Mouse (Mus musculus) midbrain, postnatal 0 days (tissue): ENCODE results near the gene Med19. TPM values are rescaled to one million over a fixed set of nuclear protein-coding genes. Genes with fewer than 3 reads are reported as not detected.
A peak's percentile ranks its signal among the peaks of the same experiment; 100 is the strongest.

Experiments
- ATAC-seq: fragments of 200-750 bp; cut with Nextera tagmentation; 2 replicates; pipeline ENCODE4 v1.8.0; 2017; ENCODE audit warnings: moderate number of reproducible peaks, mild to moderate bottlenecking, moderate TSS enrichment, moderate library complexity; ENCODE audit not compliant: low FRiP score
- DNase-seq: peaks from one replicate; pipeline ENCODE4 v3.0.0-alpha.2; 2015; ENCODE audit warnings: low spot score
- H3K27ac ChIP-seq: fragments of 300-500 bp; sonication (generic); 2 replicates; pipeline ENCODE4 v1.5.1; 2014; ENCODE audit warnings: low read depth, mild to moderate bottlenecking, low read length, mixed read lengths
- H3K27me3 ChIP-seq: fragments of 300-500 bp; sonication (generic); 2 replicates; pipeline ENCODE4 v1.6.1; 2014; ENCODE audit warnings: low read length, control low read depth, mixed read lengths; ENCODE audit not compliant: insufficient read depth
- H3K36me3 ChIP-seq: fragments of 300-500 bp; sonication (generic); 2 replicates; pipeline ENCODE4 v1.6.1; 2014; ENCODE audit warnings: low read length, control low read depth, mixed read lengths; ENCODE audit not compliant: insufficient read depth
- H3K4me1 ChIP-seq: fragments of 300-500 bp; sonication (generic); 2 replicates; pipeline ENCODE4 v1.6.1; 2014; ENCODE audit warnings: mild to moderate bottlenecking, control low read depth, antibody characterized with exemption, low read length, mixed read lengths; ENCODE audit not compliant: insufficient read depth
- H3K4me2 ChIP-seq: fragments of 300-500 bp; sonication (generic); 2 replicates; pipeline ENCODE4 v1.6.1; 2014; ENCODE audit warnings: low read depth, mild to moderate bottlenecking, low read length, mixed read lengths; ENCODE audit not compliant: poor library complexity, severe bottlenecking
- H3K4me3 ChIP-seq: fragments of 300-500 bp; sonication (generic); 2 replicates; pipeline ENCODE4 v1.5.1; 2014; ENCODE audit warnings: low read depth, mild to moderate bottlenecking, low read length, moderate library complexity
- H3K9ac ChIP-seq: fragments of 300-500 bp; sonication (generic); replicated peaks from 2 replicates; pipeline ENCODE4 v1.6.1; 2014; ENCODE audit warnings: mild to moderate bottlenecking, low read length, moderate library complexity, mixed read lengths; ENCODE audit not compliant: poor library complexity, severe bottlenecking
- H3K9me3 ChIP-seq: fragments of 300-500 bp; sonication (generic); 2 replicates; pipeline ENCODE4 v1.6.1; 2016; ENCODE audit warnings: low read length, control low read depth
- CTCF ChIP-seq: IDR thresholded peaks from 2 replicates; pipeline ENCODE4 v1.5.1; 2016; ENCODE audit warnings: antibody characterized with exemption, mild to moderate bottlenecking
- WGBS: fragments of 180-500 bp; shearing (Covaris S2); extraction: QIAGEN DNeasy Blood & Tissue Kit; methylation state at CpG from one replicate; pipeline ENCODE4 v1.1.7; 2014; 5-methylcytosine and 5-hydroxymethylcytosine counted together
- polyA plus RNA-seq: library from polyadenylated mRNA; unstranded; fragments of >200 nt; fragmentation: Nextera tagmentation; extraction: Ambion mirVana; gene quantifications from 2 replicates; pipeline ENCODE4 v1.2.1, GENCODE M21; 2015
- total RNA-seq: library from RNA; depleted of rRNA; stranded (reverse); fragments of >200 nt; gene quantifications from 2 replicates; pipeline ENCODE4 v1.2.3, GENCODE M21; 2014; rRNA removed

Med19 gene
- total RNA-seq (43.0 and 45.3 TPM in 2 replicates), polyA plus RNA-seq (47.4 and 49.5 TPM in 2 replicates)

DNA sequence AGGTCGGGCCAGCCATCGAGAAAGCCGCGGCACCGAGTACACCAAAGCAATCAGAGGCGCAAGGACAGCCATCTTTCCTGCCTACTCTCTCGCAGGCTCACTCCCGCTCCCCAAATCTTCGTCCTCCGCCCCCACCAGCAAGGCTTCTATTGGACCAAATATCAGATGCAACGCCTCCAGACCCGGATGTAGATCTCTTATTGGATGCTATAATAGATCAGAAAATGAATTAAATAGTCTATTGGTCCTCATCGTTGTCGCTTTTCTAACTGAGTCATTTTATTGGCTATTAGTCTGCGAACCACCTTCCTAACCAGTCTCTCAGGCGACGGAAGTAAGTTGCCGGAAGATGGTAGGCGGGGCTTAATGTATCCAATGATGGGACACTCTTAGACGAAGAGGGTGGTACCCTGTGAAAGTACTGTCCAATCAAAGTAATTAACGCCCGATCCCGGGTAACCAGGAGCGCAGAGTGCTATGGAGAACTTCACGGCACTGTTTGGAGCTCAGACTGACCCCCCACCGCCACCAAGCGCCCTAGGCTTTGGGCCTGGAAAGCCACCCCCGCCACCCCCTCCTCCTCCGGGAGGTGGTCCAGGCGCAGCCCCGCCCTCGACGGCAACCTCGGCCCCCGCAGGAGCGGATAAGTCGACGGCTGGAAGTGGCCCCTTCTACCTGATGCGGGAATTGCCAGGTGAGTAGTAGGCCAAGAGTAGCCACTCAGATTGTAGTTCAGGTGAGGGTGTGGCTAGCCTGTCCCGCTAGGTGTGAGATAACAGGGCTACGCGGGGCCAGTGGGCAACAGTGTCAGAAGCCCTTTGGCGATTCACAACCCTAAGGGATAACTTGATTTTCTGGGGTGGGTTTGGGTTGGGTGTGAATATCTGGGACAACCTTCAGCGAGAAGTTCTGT, at the start of gene Med19, which contains the start of gene Gm28635:
TSS of gene Med19 (plus strand) at position 435 of the 913 bp plus-strand sequence.
TSS of gene Gm28635 (minus strand) at position 74 of the 913 bp plus-strand sequence.
- WGBS: under 1% methylated on average over 44 of the region's 44 CpGs
- Histone ChIP-seq H3K9ac (peak within 1 kb of the TSS; percentile 69), H3K4me2 (peak within 1 kb of the TSS; percentile 70), H3K27me3 (no peaks in the 10 kb centered on the region), H3K9me3 (no peaks in the 10 kb centered on the region), H3K4me3 (peak within 1 kb of the TSS; percentile 97), H3K4me1 (peaks cover 9% of the 10 kb centered on the region; the same call in 1 of the 2 replicates), H3K27ac (peak within 1 kb of the TSS; percentile 78), H3K36me3 (peaks cover 15% of the 10 kb centered on the region)
- peak; percentile 1 for TF ChIP-seq CTCF
- DNase-seq (peak; percentile 100), ATAC-seq (peak; percentile 100)

DNA sequence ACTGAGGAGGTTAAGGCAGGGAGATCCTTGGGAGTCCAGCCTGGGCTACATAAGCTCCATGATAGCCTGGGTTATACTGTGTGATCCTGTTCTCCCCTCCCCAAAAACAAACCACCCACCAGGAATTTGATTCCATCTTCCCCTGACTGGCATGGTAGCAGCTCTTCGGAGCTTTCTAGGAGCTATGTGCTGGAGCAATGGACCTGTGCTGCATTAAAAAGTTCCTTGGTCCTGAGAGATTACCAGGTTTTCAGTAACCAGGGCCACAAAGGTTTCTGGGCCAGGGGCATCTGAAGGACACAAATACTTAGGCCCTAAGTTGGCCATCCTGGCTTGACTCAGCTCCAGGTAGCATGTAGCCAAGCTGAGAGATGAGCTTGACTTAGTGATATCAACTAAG, 46.2 kb upstream of the Med19 start:
- no peaks in the 10 kb centered on the region for H3K36me3 ChIP-seq
- no peak overlapping the region for H3K9ac ChIP-seq
- H3K4me3 ChIP-seq: no peak overlapping the region
- DNase-seq (no peak), ATAC-seq (no peak)
- no peak overlapping the region for H3K4me2 ChIP-seq
- no peak for TF ChIP-seq CTCF
- H3K9me3 ChIP-seq: no peaks in the 10 kb centered on the region
- H3K4me1 ChIP-seq: 0 out of 2 replicates have a peak, but pooled peaks cover 7% of the 10 kb centered on the region
- 93% methylated on average over 1 of the region's 1 CpGs for WGBS
- no peak overlapping the region for H3K27ac ChIP-seq
- no peaks in the 10 kb centered on the region for H3K27me3 ChIP-seq

DNA sequence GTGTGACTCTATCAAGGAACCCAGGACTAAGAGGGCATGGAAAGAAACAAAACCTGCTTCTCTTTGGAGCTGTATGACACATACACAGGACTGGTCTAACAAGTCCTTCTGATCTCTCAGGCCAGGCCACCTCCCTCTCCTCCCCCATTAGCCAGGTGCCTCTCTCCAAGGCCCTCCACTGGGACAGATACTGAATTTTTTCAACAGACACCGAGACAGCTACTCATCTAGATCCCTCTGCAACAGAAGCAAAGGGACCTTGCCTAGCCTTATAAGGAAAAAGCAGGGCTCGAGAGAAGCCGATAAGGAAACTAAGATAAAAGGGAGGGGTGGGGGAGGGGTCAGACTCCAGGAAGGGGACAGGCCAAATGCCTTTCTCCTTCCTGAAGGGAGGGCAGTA, 45.2 kb upstream of the Med19 start:
- no peaks in the 10 kb centered on the region for H3K27me3 ChIP-seq
- TF ChIP-seq CTCF: no peak
- H3K9ac ChIP-seq: no peak overlapping the region
- no peak overlapping the region for H3K4me2 ChIP-seq
- ATAC-seq (no peak), DNase-seq (no peak)
- no peak overlapping the region for H3K4me3 ChIP-seq
- no peaks in the 10 kb centered on the region for H3K9me3 ChIP-seq
- WGBS: 10% methylated on average over 3 of the region's 3 CpGs
- H3K36me3 ChIP-seq: no peaks in the 10 kb centered on the region
- H3K4me1 ChIP-seq: 0 out of 2 replicates have a peak, but pooled peaks cover 7% of the 10 kb centered on the region
- H3K27ac ChIP-seq: no peak overlapping the region

DNA sequence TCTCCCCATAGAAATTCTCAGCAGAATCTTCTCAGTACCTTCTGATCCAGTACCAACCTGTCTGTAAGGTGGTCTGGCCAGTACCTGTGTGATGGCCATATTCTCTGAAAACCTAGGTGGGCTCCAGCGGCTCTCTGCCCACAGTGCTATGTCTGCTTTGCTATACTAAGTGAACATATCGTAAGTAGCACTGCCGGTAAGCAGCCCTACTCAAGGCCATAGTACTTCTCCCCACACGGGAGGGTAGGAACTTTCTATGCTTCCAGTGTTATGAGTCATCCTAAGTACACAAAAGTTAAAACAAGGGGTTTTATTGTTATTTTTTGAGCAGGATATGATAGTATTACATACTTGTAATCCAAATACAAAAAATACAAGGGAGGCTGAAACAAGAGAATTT, 44.2 kb upstream of the Med19 start:
- Histone ChIP-seq H3K4me1 (0 out of 2 replicates have a peak, but pooled peaks cover 7% of the 10 kb centered on the region), H3K27me3 (no peaks in the 10 kb centered on the region), H3K9ac (no peak overlapping the region), H3K4me3 (no peak overlapping the region), H3K9me3 (no peaks in the 10 kb centered on the region), H3K4me2 (no peak overlapping the region), H3K36me3 (no peaks in the 10 kb centered on the region), H3K27ac (no peak overlapping the region)
- ATAC-seq: no peak
- WGBS: 86% methylated on average over 4 of the region's 4 CpGs
- TF ChIP-seq CTCF: no peak
- no peak for DNase-seq

DNA sequence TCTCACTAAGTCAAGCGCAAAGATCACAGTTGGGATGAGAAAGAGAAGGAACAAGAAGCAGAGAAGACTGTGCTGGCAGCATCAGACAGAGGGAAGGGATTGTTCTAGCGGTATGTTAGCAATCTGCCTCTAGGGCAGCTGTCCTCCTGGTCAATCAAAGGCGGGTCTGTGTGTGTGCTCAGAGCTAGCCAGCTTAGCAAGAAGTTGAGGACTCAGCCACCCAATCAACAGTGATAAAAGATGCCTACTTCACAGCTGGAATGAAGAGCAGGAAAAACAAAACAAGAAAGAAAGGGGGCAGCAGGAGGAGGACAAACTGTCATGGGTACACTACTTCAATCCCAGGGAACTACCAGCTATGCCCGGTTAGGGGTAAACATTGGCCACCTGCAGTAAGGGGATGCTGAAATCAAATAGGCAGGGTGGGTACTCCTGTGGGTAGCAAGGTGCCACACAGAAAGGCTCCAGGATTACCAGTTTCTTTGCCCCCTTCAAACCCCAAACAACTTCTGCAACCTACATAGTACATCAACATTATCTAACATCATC, 43.2 kb upstream of the Med19 start:
- no peak overlapping the region for H3K4me3 ChIP-seq
- ATAC-seq (0 out of 2 replicates have a peak, but pooled peaks have one; percentile 20), DNase-seq (peak; percentile 30)
- WGBS: 20% methylated on average over 4 of the region's 4 CpGs
- no peaks in the 10 kb centered on the region for H3K27me3 ChIP-seq
- no peaks in the 10 kb centered on the region for H3K9me3 ChIP-seq
- no peaks in the 10 kb centered on the region for H3K36me3 ChIP-seq
- H3K9ac ChIP-seq: no peak overlapping the region
- peak overlapping the region; percentile 80 for H3K27ac ChIP-seq
- peak overlapping the region; percentile 5; the same call in 1 of the 2 replicates for H3K4me2 ChIP-seq
- no peak for TF ChIP-seq CTCF
- 0 out of 2 replicates have a peak, but pooled peaks cover 7% of the 10 kb centered on the region for H3K4me1 ChIP-seq
